Mouse (Mus musculus) cerebellum, adult 2 months (tissue): ENCODE data around the gene Kynu. TPM values are rescaled to one million over a fixed set of nuclear protein-coding genes. Genes with fewer than 3 reads are reported as not detected.

Experiments used
- DNase-seq, 2 experiments: peaks; one replicate each; pipeline ENCODE4 v3.0.0; 2021
- H3K27ac ChIP-seq: fragments of 200-500 bp; 2 replicates; pipeline ENCODE4 v1.5.1; 2012; ENCODE audit warnings: low read length, control low read depth, inconsistent platforms; ENCODE audit not compliant: insufficient read depth
- H3K27me3 ChIP-seq: fragments of 200-500 bp; 2 replicates; pipeline ENCODE4 v1.6.1; 2012; ENCODE audit warnings: inconsistent platforms, mild to moderate bottlenecking, low read length, moderate library complexity; ENCODE audit not compliant: control insufficient read depth, insufficient read depth
- H3K4me1 ChIP-seq: fragments of 200-500 bp; 2 replicates; pipeline ENCODE4 v1.6.1; 2011; ENCODE audit warnings: low read length; ENCODE audit not compliant: control insufficient read depth, insufficient read depth
- H3K4me3 ChIP-seq: fragments of 200-500 bp; replicated peaks from 2 replicates; pipeline ENCODE3; 2011; ENCODE audit warnings: mild to moderate bottlenecking, low read depth, low read length, control low read depth; ENCODE audit not compliant: insufficient read depth
- CTCF ChIP-seq: fragments of 200-500 bp; IDR thresholded peaks from 2 replicates; pipeline ENCODE4 v1.5.1; 2011; ENCODE audit warnings: low read depth, mild to moderate bottlenecking, control low read depth, low read length, moderate library complexity, borderline replicate concordance; ENCODE audit not compliant: insufficient read depth
- POLR2A ChIP-seq: fragments of 200-500 bp; IDR thresholded peaks from 2 replicates; pipeline ENCODE4 v1.6.1; 2011; ENCODE audit warnings: low read length, control low read depth, borderline replicate concordance; ENCODE audit not compliant: insufficient read depth
- WGBS: fragments of 180-500 bp; shearing (Covaris S2); methylation state at CpG from one replicate; pipeline ENCODE4 v1.1.7; 2018; 5-methylcytosine and 5-hydroxymethylcytosine counted together
- polyA plus RNA-seq: library from polyadenylated mRNA; depleted of rRNA; stranded (reverse); fragments of >200 nt; gene quantifications from 2 replicates; pipeline ENCODE4 v1.2.3, GENCODE M21; 2012

The Kynu gene
- polyA plus RNA-seq, 1 experiment, result 0.05 TPM

DNA sequence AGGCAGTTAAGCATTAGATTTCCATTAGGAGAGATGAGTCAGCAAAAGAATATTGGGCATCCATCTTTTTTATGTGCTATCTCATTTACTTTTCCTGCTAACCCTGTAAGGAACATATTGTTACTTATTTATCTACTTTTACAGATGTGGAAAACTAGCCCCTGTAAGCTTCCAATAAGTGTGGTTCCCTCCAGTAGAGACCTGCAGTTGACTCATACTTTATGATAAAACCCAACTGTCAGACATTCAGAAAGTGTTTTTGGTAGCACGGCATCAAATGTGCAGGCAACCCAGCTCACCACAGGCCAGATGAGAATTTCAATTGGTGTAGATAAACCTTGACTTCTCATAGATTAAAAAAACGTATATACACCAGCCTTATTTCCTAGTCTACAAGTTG lies 32.7 kb downstream of the Kynu start:
- no peak overlapping the region for H3K4me3 ChIP-seq
- no peak for TF ChIP-seq CTCF
- TF ChIP-seq POLR2A, result no peak
- H3K27ac ChIP-seq, result no peak overlapping the region
- H3K4me1 ChIP-seq, result no peaks in the 10 kb centered on the region
- DNase-seq, result no peak
- no peaks in the 10 kb centered on the region for H3K27me3 ChIP-seq
- WGBS, result 73% methylated on average over 2 of the region's 2 CpGs

DNA sequence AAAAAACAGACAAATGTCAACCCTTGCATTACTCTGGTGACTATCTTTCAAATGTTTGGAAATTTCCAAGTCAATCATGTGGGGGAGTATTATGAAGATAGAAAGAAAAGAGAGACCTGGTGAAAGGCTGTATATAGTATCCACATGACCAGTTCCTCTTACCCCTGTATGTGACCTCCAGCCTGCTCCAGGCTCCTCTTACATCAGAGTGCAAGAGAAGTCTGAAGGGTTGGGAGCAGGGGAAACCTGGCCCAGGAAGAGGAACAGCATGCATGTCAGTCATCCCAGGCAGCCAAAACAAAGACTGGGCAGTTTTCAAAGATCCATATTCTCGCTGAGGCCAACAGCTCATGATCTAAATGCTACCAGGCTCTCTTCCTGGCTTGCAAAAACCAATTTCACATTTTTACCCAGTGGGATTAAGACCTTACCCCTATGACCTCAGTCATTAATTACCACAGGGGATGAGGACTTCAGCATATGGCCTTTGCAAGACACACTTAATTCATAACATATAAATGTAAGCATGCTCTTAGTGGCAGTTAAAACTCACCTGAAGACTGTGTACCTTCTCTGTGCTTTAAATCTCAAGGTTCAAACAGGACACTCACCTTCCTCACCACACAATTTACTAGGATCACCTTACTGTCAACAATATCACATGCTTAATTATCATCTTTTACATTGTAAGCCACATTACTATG lies 37.0 kb downstream of the Kynu start:
- Histone ChIP-seq H3K4me1 (no peaks in the 10 kb centered on the region), H3K27ac (no peak overlapping the region), H3K27me3 (no peaks in the 10 kb centered on the region), H3K4me3 (no peak overlapping the region)
- 55% methylated on average over 1 of the region's 1 CpGs for WGBS
- TF ChIP-seq CTCF (no peak), POLR2A (no peak)
- DNase-seq, result no peak

DNA sequence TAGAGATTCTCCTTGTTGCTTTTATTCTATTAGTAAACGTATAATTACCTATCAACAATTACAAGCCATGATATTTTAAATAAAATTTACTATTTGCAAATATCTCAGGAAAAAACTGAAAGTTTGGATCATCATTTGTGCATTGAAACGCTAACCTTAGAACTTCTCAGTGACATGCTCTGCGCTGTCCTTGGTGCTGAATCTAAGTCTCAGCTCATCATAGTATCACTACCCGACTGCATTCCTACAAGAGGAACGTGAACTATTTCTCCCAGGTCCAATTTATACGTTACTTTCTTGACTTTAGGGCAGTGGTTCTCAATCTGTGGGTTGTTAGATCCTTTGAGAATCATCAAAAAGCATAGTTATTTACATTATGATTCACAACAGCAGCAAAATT lies 58.4 kb downstream of the Kynu start:
- no peak for DNase-seq
- no peaks in the 10 kb centered on the region for H3K27me3 ChIP-seq
- TF ChIP-seq CTCF (no peak), POLR2A (no peak)
- no peak overlapping the region for H3K27ac ChIP-seq
- no peaks in the 10 kb centered on the region for H3K4me1 ChIP-seq
- 13% methylated on average over 6 of the region's 6 CpGs for whole genome bisulfite sequencing
- H3K4me3 ChIP-seq, result no peak overlapping the region

DNA sequence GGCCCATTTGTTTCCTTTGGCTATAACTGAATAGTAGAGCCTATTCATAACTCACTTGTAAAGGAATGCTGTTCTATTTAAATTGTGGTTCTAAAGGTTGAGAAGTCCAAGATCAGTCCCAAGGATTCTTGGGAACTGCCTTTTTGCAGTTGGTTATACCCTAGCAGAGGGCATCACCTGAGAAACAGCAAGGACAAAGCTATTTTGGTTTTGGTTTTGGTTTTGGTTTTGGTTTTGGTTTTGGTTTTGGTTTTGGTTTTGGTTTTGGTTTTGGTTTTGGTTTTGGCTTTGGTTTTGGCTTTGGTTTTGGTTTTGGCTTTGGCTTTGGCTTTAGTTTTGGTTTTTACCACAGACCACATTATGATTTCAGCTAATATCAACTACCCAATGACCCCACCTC lies 66.0 kb downstream of the Kynu start:
- H3K4me1 ChIP-seq, result no peaks in the 10 kb centered on the region
- TF ChIP-seq POLR2A (no peak), CTCF (no peak)
- no peak for DNase-seq
- H3K27me3 ChIP-seq, result no peaks in the 10 kb centered on the region
- H3K27ac ChIP-seq, result no peak overlapping the region
- no peak overlapping the region for H3K4me3 ChIP-seq

DNA sequence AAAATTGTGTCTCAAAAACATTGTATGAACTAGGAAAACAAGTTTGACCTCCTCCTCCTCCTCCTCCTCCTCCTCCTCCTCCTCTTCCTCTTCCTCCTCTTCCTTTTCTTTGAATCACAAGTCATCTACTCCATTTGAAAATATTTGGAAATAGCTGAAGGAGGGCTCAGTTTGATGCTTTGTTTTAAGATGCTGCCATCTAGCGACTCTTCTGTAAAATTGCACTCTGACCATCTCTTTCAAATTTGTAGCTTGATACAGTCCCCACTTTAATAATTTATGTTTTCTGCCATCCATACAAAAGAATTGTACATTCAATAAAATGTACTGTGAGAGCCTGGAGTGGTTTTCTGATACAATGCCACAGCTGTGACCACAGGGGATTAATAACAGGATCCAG lies 67.7 kb downstream of the Kynu start:
- WGBS, result 0% methylated on average over 1 of the region's 1 CpGs
- H3K27me3 ChIP-seq, result no peaks in the 10 kb centered on the region
- DNase-seq, result no peak
- TF ChIP-seq CTCF (peak; percentile 56; the same call in 1 of the 2 replicates), POLR2A (no peak)
- no peak overlapping the region for H3K4me3 ChIP-seq
- H3K27ac ChIP-seq, result no peak overlapping the region
- H3K4me1 ChIP-seq, result no peaks in the 10 kb centered on the region

DNA sequence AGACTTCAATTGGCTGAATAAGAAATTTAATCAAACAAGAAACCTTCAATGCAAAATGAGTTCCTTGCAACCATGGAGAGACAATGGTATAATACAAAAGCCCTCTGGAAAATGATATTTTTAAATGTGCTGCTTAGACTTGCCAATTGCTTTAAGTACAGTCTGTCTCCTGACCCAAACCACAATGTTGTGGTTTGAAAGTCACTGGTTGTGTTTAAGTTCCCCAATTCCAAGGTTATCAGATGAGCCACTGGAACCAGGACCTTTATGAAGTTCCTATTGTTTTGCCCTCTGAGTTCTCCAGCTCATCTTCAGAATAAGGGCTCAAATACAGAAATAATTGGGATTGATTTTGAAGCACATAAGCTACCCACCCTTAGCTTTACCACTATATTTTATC lies 76.7 kb downstream of the Kynu start:
- no peak for DNase-seq
- Histone ChIP-seq H3K4me3 (no peak overlapping the region), H3K27me3 (no peaks in the 10 kb centered on the region), H3K4me1 (no peaks in the 10 kb centered on the region), H3K27ac (no peak overlapping the region)
- no peak for TF ChIP-seq CTCF
- TF ChIP-seq POLR2A, result no peak

DNA sequence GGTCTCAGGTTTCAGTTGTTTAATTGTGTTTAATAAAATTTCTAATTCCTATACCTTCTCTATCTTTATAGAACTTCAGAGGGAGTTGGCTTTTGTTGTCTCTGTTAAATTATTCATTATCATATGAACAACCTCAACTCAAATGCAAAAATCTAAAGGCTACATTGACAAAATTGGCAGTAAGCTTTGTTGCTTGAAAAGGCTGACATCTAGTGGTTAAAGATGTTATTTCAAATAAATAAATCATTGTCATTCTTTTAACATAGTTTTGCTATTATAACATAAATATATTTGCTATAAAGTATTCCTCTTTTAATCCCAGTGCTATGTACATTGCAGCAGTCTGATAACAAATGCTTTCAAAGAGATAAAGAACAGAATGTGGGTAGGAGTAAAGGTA lies 81.4 kb downstream of the Kynu start:
- no peak overlapping the region for H3K27ac ChIP-seq

DNA sequence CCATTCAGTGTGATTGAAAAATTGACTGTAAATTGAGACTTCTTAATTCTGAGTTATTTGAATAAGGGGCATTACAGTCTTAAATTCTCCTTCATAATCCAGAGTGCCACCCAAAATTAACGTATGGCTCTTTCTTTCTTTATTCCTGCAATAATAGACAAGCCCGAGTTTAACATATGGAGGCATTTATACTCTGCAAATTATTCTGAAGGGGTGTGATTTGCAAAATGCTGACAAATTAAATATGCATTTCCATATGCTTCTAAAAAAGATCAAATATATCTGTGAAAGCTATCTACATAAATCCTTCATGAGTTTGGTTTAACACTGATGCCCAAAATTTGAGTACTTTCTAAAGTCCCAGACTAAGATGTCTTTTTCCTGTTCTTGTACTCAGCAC lies 91.8 kb downstream of the Kynu start:
- TF ChIP-seq CTCF (no peak), POLR2A (no peak)
- H3K4me3 ChIP-seq, result no peak overlapping the region
- no peaks in the 10 kb centered on the region for H3K27me3 ChIP-seq
- WGBS, result 84% methylated on average over 2 of the region's 2 CpGs
- H3K27ac ChIP-seq, result no peak overlapping the region
- DNase-seq, result no peak
- no peaks in the 10 kb centered on the region for H3K4me1 ChIP-seq

More for the DNA sequence above, 81.4 kb downstream of the Kynu start:
- DNase-seq, result no peak
- Histone ChIP-seq H3K27me3 (no peaks in the 10 kb centered on the region), H3K4me1 (no peaks in the 10 kb centered on the region), H3K4me3 (no peak overlapping the region)
- no peak for TF ChIP-seq CTCF
- TF ChIP-seq POLR2A, result no peak
